Mouse (Mus musculus) cortical plate, adult 2 months (tissue): ENCODE results near the gene Ube2q2.

Source experiments
- CTCF ChIP-seq: fragments of 200-500 bp; IDR thresholded peaks from 2 replicates; pipeline ENCODE4 v1.5.1; 2011; ENCODE audit warnings: mild to moderate bottlenecking, control low read depth, low read length; ENCODE audit not compliant: insufficient read depth; ENCODE audit errors: extremely low read depth
- POLR2A ChIP-seq: fragments of 200-500 bp; IDR thresholded peaks from 2 replicates; pipeline ENCODE4 v1.6.1; 2011; ENCODE audit warnings: mild to moderate bottlenecking, low read length, control low read depth; ENCODE audit not compliant: insufficient read depth; ENCODE audit errors: extremely low read depth

DNA sequence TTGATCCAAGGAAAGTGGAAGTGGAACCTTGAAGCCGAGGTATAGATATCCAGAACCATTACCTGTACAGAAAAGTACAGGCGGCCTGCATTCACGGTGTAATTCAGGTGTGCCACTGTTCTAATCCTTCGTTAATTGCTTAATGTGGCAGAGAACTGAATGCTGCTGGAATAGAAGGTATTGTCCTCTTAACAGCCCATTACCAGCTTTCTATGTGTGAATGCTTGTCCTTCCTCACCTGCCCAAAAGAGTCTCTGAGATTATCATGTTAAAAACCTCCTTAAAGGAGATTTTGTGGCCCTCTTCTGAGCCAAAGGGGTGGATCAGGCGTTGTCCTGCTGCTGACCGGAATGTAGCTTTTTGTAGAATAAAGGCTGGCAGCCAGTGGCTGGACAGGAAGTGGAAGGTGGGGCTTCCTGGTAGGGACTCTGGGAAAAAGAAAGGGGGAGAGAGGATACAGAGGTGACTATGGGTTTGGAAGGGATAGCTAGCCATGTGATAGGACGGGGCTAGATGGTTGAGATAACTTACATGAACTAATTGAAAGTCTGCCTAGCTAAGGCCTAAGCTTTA lies 76.6 kb downstream of the Ube2q2 start:
- TF ChIP-seq CTCF = no peak
- TF ChIP-seq POLR2A = no peak
